Mouse (Mus musculus) adrenal gland, postnatal 4 days (tissue): ENCODE results near the gene Ptprb. TPM values are rescaled to one million over a fixed set of nuclear protein-coding genes. Genes with fewer than 3 reads are reported as not detected.
A peak's percentile ranks its signal among the peaks of the same experiment; 100 is the strongest.

ENCODE experiments used
- DNase-seq, 2 experiments: peaks; one replicate each; pipeline ENCODE4 v3.0.0; 2021 to 2022; ENCODE audit warnings: low spot score in 2 of 2, mixed read lengths in 2 of 2
- total RNA-seq, 2 experiments: library from RNA; stranded (reverse); gene quantifications; 2 replicates each; pipeline ENCODE4 v1.2.3; 2021

The Ptprb gene
- total RNA-seq, 2 experiments from 2014 or later, result 35.0 to 35.5 TPM

GRCm38 (mm10) chr10:116291153-116291755 is 15.9 kb downstream of the Ptprb start:
- no peak for DNase-seq

GRCm38 (mm10) chr10:116296439-116296838 is 21.1 kb downstream of the Ptprb start:
- DNase-seq, result no peak

- no peak for DNase-seq
These were observed 22.5 kb downstream of the Ptprb start for GRCm38 (mm10) chr10:116297854-116298253.

- no peak for DNase-seq
These were observed 25.5 kb downstream of the Ptprb start for GRCm38 (mm10) chr10:116300824-116301223.

- DNase-seq, result no peak
These were observed 25.9 kb downstream of the Ptprb start for GRCm38 (mm10) chr10:116301258-116301657.

- no peak for DNase-seq
These were observed 29.0 kb downstream of the Ptprb start for GRCm38 (mm10) chr10:116304355-116304754.

- DNase-seq, result no peak
These were observed 34.1 kb downstream of the Ptprb start for GRCm38 (mm10) chr10:116309460-116309859.

- no peak for DNase-seq
These were observed 35.3 kb downstream of the Ptprb start for GRCm38 (mm10) chr10:116310516-116311210.

- DNase-seq, result peak; percentile 43 to 64
These were observed 43.9 kb downstream of the Ptprb start for GRCm38 (mm10) chr10:116319246-116319645.

- no peak for DNase-seq
These were observed 53.8 kb downstream of the Ptprb start for GRCm38 (mm10) chr10:116329086-116329485.

GRCm38 (mm10) chr10:116330458-116330857 is 55.1 kb downstream of the Ptprb start:
- peak in 1 of 2 experiments; percentile 43 for DNase-seq

- no peak for DNase-seq
These were observed 55.7 kb downstream of the Ptprb start for GRCm38 (mm10) chr10:116330961-116331510.

GRCm38 (mm10) chr10:116333666-116334065 is 58.3 kb downstream of the Ptprb start:
- DNase-seq, result no peak

GRCm38 (mm10) chr10:116334120-116334519 is 58.8 kb downstream of the Ptprb start:
- no peak for DNase-seq

GRCm38 (mm10) chr10:116335328-116335727 is 60.0 kb downstream of the Ptprb start:
- DNase-seq, result no peak

GRCm38 (mm10) chr10:116341194-116341593 is 65.9 kb downstream of the Ptprb start:
- DNase-seq, result no peak

- DNase-seq, result no peak
These were observed 71.4 kb downstream of the Ptprb start for GRCm38 (mm10) chr10:116346618-116347184.

- DNase-seq, result no peak
These were observed 73.7 kb downstream of the Ptprb start for GRCm38 (mm10) chr10:116349004-116349403.

- no peak for DNase-seq
These were observed 75.2 kb downstream of the Ptprb start for GRCm38 (mm10) chr10:116350532-116350931.

- DNase-seq, result no peak
These were observed 79.0 kb downstream of the Ptprb start for GRCm38 (mm10) chr10:116354372-116354771.

- DNase-seq, result no peak
These were observed 86.9 kb downstream of the Ptprb start for GRCm38 (mm10) chr10:116362181-116362580.

- no peak for DNase-seq
These were observed 87.3 kb downstream of the Ptprb start for GRCm38 (mm10) chr10:116362645-116363044.
